Mouse (Mus musculus) frontal cortex, adult (tissue): ENCODE measurements around the gene Trim7.
"Not testable (repeated sequence)": the region's sequence is repeated elsewhere in the genome, so short reads cannot be mapped to it uniquely, and the experiment has no call there.

Experiments
- ATAC-seq: cut with Nextera tagmentation; 2 replicates; pipeline ENCODE4 v1.9.2; 2017; ENCODE audit warnings: mild to moderate bottlenecking, moderate library complexity, mixed read lengths; ENCODE audit not compliant: low TSS enrichment

Gene Trim7

DNA sequence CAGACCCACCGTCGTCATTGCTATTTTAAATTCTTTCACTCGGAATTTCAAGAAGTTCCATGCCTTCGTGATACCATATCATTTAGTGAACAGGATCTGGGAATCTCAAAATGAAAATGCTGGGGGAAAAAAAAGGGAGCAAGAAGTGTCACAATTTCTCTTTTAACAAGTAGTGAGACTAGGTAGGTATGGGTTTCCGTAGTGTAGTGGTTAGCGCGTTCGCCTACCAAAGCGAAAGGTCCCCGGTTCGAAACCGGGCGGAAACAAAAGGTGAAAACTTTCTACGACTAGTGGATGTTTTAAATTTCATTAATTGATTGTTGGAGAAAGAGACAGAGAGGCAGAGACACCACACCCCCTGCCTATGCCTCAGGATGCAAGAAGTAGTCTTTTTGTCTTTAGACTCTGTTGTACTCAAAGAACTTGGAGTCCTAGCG lies 2.4 kb upstream of the Trim7 start:
- peak; percentile 48; the same call in 1 of the 2 replicates for ATAC-seq

GRCm38 (mm10) chr11:48824311-48824830 lies 1.6 kb upstream of the Trim7 start:
- no peak for ATAC-seq

GRCm38 (mm10) chr11:48826752-48827096 lies 784 bp downstream of the Trim7 start:
- ATAC-seq, result no peak

GRCm38 (mm10) chr11:48827926-48828325 lies 2.0 kb downstream of the Trim7 start:
- ATAC-seq, result no peak

DNA sequence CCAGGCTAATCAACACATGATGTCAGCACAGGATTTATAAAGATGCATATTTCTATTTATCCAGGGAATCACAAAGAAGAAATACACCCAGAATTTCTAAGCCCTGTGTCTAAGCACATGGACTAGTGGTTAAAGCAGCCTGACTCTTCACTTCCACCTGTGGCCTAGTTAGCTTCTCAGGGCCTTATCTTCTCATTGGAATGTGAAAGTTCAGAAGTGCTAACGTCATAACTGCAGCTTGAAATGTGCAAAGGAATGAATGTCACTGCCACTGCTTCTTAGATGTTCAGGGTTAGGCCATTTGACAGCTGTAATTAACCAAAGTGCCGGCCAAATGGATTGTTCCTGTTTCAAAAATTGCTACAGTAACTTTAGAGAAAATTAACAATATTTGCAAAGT lies 4.3 kb downstream of the Trim7 start:
- ATAC-seq, result no peak

- ATAC-seq, result no peak
Observed at GRCm38 (mm10) chr11:48831273-48831672, 5.3 kb downstream of the Trim7 start.

DNA sequence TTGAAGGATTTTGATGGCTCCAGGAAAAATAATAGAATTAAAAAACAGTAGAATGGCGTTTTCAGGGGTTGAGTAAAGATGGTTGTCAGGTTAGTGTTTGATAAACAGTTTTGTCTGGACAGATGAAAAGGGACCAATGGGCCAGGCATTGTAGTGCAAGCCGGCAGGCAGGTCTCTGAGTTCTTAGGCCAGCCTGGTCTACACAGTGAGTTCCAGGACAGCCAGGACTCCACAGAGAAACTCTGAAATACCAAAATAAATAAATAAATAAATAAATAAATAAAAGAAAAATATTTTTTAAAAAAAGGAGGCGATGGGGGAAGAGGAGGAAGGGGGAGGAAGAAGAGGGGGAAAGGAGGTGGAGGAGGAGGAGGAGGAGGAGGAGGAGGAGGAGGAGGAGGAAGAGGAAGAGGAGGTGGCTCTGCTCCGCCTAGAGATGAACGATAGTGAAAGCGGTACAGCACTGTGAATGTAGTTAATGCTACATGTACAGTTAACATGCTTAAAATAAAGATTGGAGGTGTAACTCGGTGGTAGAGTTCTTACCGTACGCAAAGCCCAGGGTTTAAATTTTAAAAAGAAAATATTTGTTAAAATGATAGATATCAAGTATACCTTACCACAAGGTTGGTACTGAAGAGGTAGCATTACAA lies 7.3 kb downstream of the Trim7 start:
- ATAC-seq, result no peak

DNA sequence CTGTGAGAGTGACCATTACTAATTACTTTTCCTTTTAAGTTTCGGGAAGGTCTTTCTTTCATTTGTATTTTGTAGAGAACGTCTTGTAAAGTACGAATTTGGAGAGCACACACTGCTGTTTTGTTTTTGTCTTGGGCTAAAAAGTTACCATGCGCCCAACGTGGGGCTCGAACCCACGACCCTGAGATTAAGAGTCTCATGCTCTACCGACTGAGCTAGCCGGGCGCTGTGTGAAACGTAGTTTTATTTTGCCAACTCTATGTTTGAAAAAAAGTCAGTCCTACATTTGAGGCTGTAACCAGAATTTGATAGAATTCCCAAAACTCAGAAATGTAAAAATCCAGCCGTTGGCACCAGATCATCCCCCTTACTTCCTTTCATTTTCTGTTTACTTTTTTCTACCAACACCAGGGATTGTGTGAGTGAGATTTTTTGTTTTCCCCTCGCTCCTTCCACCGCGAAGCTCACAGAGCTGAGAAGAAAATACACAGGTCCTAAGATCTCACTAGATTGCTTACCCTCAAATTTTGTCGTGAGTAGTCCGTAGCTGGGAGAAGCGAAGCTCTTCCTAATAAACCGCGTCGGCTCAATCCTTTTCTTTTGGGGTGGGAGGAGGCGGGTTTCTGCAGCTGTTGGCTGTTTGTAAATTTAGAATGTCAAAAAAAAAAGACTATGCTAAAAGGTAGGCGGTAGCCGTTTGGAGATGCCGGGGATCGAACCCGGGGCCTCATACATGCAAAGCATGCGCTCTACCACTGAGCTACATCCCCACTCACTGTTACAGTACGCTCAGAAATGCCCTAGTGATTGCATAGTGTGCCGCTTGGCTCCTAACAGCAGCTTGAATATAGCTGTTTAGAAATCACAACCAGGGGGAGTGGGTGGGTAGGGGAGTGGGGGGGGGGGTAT lies 8.0 kb downstream of the Trim7 start:
- ATAC-seq, result peak; percentile 78

DNA sequence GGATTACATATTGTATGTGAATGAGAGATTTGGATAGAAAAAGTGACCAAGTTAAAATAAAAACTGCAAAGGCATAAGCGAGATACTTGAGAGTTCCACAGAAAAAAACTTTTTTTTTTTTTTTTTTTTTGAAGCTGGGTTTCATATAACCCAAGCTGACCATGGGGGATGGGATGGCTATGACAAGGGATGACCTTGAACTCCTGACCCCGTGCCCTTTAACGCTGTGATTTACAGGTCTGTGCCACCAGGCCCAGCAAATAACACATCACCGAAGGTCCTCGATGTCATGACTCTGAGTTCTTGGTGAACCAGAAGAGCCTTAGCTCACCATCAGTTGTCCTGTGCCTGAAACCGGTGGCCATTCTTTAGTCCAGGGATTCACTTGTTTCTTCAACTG lies 10.0 kb downstream of the Trim7 start:
- ATAC-seq, result no peak

- ATAC-seq, result no peak
Observed at GRCm38 (mm10) chr11:48836990-48837309, 11.0 kb downstream of the Trim7 start.

DNA sequence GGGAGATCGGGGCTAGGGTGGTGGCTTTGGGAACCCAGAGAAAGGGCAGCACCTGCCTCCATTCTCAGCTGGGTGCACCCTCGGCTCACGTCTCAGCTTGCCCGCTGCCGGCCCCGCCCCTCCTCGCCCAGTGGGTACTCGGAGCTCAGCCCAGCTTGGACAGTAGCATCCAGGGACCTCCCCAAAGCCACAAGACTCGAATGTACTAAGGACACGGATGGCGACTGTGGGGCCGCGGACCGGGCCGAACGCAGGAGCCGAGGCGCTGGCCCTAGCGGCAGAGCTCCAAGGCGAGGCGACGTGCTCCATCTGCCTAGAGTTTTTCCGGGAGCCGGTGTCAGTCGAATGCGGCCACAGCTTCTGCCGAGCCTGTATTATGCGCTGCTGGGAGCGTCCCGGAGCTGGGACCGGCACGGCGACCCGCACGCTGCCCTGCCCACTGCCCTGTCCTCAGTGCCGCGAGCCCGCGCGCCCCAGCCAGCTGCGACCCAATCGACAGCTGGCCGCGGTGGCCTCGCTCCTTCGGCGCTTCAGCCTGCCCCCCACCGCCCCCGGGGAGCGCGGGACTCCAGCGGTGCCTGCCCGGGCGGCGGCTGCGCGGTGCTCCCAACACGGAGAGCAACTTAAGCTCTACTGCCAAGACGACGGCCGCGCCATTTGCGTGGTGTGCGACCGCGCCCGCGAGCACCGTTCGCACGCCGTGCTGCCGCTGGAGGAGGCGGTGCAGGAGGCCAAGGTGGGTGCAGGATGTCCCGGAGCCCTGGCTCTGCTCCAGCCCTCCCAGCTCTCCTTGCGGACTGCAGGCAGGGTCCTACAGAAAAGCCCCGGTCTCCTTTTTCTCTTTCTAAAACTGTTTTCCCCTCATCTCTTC lies 11.6 kb downstream of the Trim7 start:
- ATAC-seq, result peak; percentile 54

DNA sequence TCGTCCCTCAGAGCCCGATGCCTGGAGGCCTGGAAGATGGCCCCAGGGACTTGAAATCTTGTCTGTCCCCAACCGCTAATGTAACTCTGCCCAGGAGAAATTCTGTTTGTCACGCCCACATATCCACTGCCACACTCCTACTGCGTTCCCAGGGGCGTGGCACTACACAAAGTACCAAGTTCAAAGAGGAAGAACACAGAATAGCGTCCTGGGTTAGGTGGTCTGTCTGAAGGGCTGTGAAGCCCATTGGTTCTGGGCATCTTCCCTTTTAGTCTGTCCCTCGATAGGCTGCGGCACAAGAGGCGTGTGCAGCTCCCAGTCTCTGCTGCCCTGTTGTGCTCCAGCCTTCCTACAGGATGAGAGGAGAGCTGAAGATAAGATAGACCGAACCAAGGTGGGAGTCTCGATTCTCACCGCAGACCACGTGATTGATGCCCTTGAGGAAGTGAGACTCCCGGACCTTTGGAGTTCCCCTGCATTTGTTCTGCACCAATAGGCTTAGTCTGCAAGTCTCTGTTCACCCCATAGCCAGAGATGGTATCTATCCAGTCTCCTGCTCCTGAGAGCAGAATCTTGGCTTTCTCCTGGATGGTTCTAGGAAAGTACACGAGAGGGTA lies 12.3 kb downstream of the Trim7 start:
- peak; percentile 29; the same call in 1 of the 2 replicates for ATAC-seq

GRCm38 (mm10) chr11:48838879-48839680 lies 13.1 kb downstream of the Trim7 start:
- ATAC-seq, result no peak

DNA sequence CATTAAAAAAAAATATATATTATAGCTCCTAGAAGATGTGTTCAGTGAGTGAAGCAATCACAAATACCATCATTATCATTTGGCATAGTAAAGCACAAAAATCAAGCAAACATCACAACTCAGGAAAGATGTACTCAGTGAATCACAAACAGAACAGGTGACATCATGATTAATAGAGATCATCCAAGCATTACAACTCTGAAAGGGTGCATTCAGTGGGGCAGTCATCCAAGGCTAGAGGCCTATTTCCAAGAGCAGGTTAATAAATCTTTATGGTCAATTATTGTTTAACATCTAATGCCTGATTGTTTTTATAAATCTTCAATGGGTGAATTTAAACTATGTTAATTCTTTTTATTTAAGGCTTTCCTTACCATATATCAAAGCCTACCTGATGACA lies 14.9 kb downstream of the Trim7 start:
- ATAC-seq, result no peak

DNA sequence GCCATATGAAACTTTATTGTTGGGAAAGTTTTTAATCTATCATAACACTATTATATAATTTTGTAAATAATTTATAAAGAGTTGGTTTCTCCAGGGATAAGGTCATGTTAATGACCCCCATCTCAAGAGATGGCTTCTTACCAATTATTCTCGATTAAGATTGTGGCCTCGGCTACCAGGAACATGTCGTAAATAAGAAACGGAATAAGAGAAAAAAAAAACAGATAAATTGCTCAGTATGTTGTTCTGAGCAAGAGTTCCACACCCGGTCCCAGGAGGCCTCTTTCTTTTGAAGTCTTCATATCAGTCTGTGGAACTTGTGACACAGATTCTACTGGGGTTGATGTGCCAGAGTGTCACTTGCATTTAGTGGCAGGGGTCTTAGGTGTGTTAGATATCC lies 15.3 kb downstream of the Trim7 start:
- ATAC-seq, result no peak

- ATAC-seq, result no peak
Observed at GRCm38 (mm10) chr11:48842378-48842792, 16.4 kb downstream of the Trim7 start.

DNA sequence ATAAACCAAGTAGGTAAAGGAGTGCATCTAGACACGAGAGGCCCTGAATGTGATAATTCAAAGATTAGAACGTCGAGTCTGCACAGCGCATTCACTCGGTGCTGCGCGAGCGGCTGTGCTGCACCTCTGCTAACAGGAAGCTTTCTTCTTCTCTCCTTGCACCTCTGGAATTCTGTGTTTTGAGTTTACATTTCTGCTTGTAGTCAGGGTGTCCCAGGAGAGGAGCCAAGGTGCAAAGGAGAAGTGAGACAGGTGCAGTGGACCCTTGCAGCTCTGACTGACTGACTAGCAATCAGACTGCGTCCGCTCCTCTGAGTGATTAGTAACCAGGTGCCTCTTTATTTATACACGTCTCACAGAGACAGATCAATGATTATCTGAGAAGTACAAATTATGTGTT lies 17.3 kb downstream of the Trim7 start:
- no peak for ATAC-seq

DNA sequence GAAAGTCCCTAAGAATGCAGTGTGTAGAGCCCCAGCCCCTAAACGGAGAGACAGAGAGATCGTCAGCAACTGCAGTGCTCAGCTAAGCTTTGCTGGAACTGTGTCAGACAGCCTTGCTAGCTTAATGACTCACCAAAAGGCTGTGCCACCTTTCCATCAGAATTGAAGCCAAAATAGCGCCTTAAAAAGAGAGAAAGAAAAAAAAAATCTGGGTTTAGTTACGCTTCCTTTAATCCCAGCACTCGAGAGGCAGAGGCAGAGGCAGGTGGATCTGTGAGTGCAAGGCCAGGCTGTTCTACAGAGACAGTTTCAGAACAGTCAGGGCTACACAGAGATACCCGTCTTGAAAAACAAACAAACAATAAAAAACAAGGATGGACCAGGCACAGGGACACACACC lies 18.4 kb downstream of the Trim7 start:
- ATAC-seq, result peak; percentile 86

- no peak for ATAC-seq
Observed at GRCm38 (mm10) chr11:48845244-48845815, 19.4 kb downstream of the Trim7 start.

DNA sequence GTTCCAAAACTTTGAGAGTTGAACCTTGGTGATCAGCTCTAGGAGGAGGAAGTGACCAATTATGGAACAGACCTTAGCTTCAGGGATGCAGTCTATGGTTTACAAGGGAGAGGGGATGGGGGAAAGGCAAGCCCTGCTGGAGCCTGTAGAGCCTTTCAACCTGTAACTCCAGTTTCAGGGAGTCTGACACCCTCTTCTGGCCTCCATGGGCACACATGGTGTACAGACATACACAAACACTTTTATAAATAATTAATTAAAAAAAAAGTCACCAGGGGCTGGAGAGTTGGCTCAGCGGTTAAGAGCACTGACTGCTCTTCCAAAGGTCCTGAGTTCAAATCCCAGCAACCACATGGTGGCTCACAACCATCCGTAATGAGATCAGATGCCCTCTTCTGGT lies 20.4 kb downstream of the Trim7 start:
- not testable (repeated sequence) for ATAC-seq
